20 mouse cellular contexts compared by ENCODE assay signal in the genomic region with DNA sequence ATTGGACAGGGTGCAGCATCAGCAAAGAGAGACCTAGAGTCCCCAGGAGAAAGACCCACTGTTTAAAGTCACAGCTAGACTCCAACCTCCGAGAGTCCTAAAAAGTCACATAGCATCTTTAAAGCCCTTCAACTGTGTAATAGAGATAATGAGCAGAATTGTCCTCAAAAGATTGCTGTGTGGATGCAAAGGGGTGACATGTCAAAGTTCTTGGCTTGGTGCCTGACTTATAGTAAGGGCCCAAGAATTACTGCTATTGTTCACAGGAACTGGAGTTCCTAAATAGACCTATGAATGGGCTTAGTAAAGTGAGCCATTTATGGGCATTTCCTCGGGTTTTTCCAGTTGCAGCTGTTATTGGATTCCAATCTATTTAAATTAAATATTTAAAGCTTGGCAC. TPM values are rescaled to one million over a fixed set of nuclear protein-coding genes. Genes with fewer than 3 reads are reported as not detected.
A peak's percentile ranks its signal among the peaks of the same experiment; 100 is the strongest.
DNase-seq lines count a peak whose midpoint lies in the region; ATAC-seq lines count a peak whose summit lies in the region.
"Had no signal": no experiment of that assay in that cellular context is flagged by ENCODE, and none has a peak within 500 bp of the region (broad histone marks: within the 10 kb centered on the region; RNA-seq: fewer than 3 reads in every experiment).

No protein-coding gene starts in this region.

- H3K4me2 ChIP-seq in hindbrain, embryonic 13.5 days = no peak overlapping the region
- no peak overlapping the region for H3K4me2 ChIP-seq in hindbrain, embryonic 16.5 days (ENCODE audit: low read length)
- H3K4me2 ChIP-seq in midbrain, embryonic 11.5 days = no peak overlapping the region
- no peak overlapping the region for H3K4me2 ChIP-seq in midbrain, embryonic 13.5 days (replicated peaks)
- H3K4me2 ChIP-seq in neural tube, embryonic 15.5 days = no peak overlapping the region
- H3K4me2 ChIP-seq: forebrain, embryonic 12.5 days; heart, embryonic 11.5 days; heart, embryonic 15.5 days; hindbrain, embryonic 15.5 days had no signal

- H3K4me1 ChIP-seq in hindbrain, embryonic 13.5 days (replicated peaks) = peaks cover 68% of the 10 kb centered on the region
- H3K4me1 ChIP-seq in hindbrain, embryonic 16.5 days (ENCODE audit: control insufficient read depth, insufficient read depth, low read depth, low read length) = peaks cover 27% of the 10 kb centered on the region
- no peaks in the 10 kb centered on the region for H3K4me1 ChIP-seq in midbrain, embryonic 11.5 days (ENCODE audit: control insufficient read depth, insufficient read depth, low read length)
- H3K4me1 ChIP-seq in midbrain, embryonic 13.5 days (replicated peaks) = peaks cover 66% of the 10 kb centered on the region
- H3K4me1 ChIP-seq in neural tube, embryonic 15.5 days = peaks cover 66% of the 10 kb centered on the region

- H3K9me3 ChIP-seq in hindbrain, embryonic 13.5 days = no peaks in the 10 kb centered on the region
- no peaks in the 10 kb centered on the region for H3K9me3 ChIP-seq in hindbrain, embryonic 16.5 days (ENCODE audit: control insufficient read depth, low read length)
- H3K9me3 ChIP-seq in midbrain, embryonic 11.5 days (ENCODE audit: control insufficient read depth, low read length) = no peaks in the 10 kb centered on the region
- no peaks in the 10 kb centered on the region for H3K9me3 ChIP-seq in midbrain, embryonic 13.5 days
- no peaks in the 10 kb centered on the region for H3K9me3 ChIP-seq in neural tube, embryonic 15.5 days (replicated peaks)
- H3K9me3 ChIP-seq: forebrain, embryonic 12.5 days; heart, embryonic 15.5 days; hindbrain, embryonic 15.5 days had no signal

- peak overlapping the region; percentile 69; the same call in 1 of the 2 replicates for H3K27ac ChIP-seq in hindbrain, embryonic 13.5 days
- H3K27ac ChIP-seq in hindbrain, embryonic 16.5 days (ENCODE audit: low read depth, low read length) = no peak overlapping the region
- H3K27ac ChIP-seq in midbrain, embryonic 11.5 days (ENCODE audit: low read depth, low read length) = no peak overlapping the region
- no peak overlapping the region for H3K27ac ChIP-seq in midbrain, embryonic 13.5 days
- H3K27ac ChIP-seq in neural tube, embryonic 15.5 days (replicated peaks) = 0 out of 2 replicates have a peak overlapping the region, but pooled peaks have one; percentile 56
- H3K27ac ChIP-seq: forebrain, embryonic 12.5 days; heart, adult 2 months; heart, embryonic 15.5 days; hindbrain, embryonic 15.5 days had no signal

- no peak overlapping the region for H3K9ac ChIP-seq in hindbrain, embryonic 13.5 days
- no peak overlapping the region for H3K9ac ChIP-seq in hindbrain, embryonic 16.5 days (ENCODE audit: low read depth, low read length)
- no peak overlapping the region for H3K9ac ChIP-seq in midbrain, embryonic 11.5 days (ENCODE audit: low read length)
- H3K9ac ChIP-seq in midbrain, embryonic 13.5 days (replicated peaks) = no peak overlapping the region
- H3K9ac ChIP-seq in neural tube, embryonic 15.5 days (replicated peaks) = no peak overlapping the region
- H3K9ac ChIP-seq: forebrain, embryonic 12.5 days; heart, embryonic 15.5 days; hindbrain, embryonic 15.5 days had no signal

- peak; percentile 51 for DNase-seq in midbrain, embryonic 11.5 days (ENCODE audit: low spot score, missing footprints)
- DNase-seq in Muller cell, postnatal 12 days (ENCODE audit: inconsistent ontology term) = peak; percentile 74
- no peak for DNase-seq in testis, postnatal 10 days (ENCODE audit: low spot score)
- DNase-seq: adrenal gland, postnatal 14 days; cerebellum, adult 2 months; cerebellum, postnatal 10 days; gastrocnemius, postnatal 14 days; heart, adult 2 months; heart, postnatal 14 days had no signal

- 39% methylated on average over 2 of the region's 2 CpGs for WGBS in hindbrain, embryonic 13.5 days
- WGBS in hindbrain, embryonic 16.5 days = 48% methylated on average over 2 of the region's 2 CpGs
- 73% methylated on average over 2 of the region's 2 CpGs for WGBS in midbrain, embryonic 11.5 days
- WGBS in midbrain, embryonic 13.5 days = 41% methylated on average over 2 of the region's 2 CpGs
- 18% methylated on average over 2 of the region's 2 CpGs for WGBS in neural tube, embryonic 15.5 days

- no peak overlapping the region for H3K4me3 ChIP-seq in hindbrain, embryonic 13.5 days
- no peak overlapping the region for H3K4me3 ChIP-seq in hindbrain, embryonic 16.5 days (ENCODE audit: low read length)
- H3K4me3 ChIP-seq in midbrain, embryonic 11.5 days (ENCODE audit: low read depth, low read length) = no peak overlapping the region
- no peak overlapping the region for H3K4me3 ChIP-seq in midbrain, embryonic 13.5 days (replicated peaks)
- no peak overlapping the region for H3K4me3 ChIP-seq in neural tube, embryonic 15.5 days (replicated peaks)
- H3K4me3 ChIP-seq: forebrain, embryonic 12.5 days; heart, adult 2 months; heart, embryonic 15.5 days; hindbrain, embryonic 15.5 days had no signal

- no peaks in the 10 kb centered on the region for H3K36me3 ChIP-seq in hindbrain, embryonic 13.5 days
- no peaks in the 10 kb centered on the region for H3K36me3 ChIP-seq in hindbrain, embryonic 16.5 days (ENCODE audit: control insufficient read depth, insufficient read depth, low read length)
- H3K36me3 ChIP-seq in midbrain, embryonic 11.5 days (ENCODE audit: control insufficient read depth, insufficient read depth, low read length) = no peaks in the 10 kb centered on the region
- no peaks in the 10 kb centered on the region for H3K36me3 ChIP-seq in midbrain, embryonic 13.5 days
- H3K36me3 ChIP-seq in neural tube, embryonic 15.5 days = no peaks in the 10 kb centered on the region
- H3K36me3 ChIP-seq: forebrain, embryonic 12.5 days; heart, embryonic 15.5 days; hindbrain, embryonic 15.5 days had no signal

- ATAC-seq in hindbrain, embryonic 13.5 days (ENCODE audit: low FRiP score) = no peak
- no peak for ATAC-seq in hindbrain, embryonic 16.5 days
- no peak for ATAC-seq in midbrain, embryonic 11.5 days (ENCODE audit: low FRiP score)
- ATAC-seq in midbrain, embryonic 13.5 days = no peak
- no peak for ATAC-seq in neural tube, embryonic 15.5 days (ENCODE audit: low FRiP score)
- ATAC-seq: activated CD4-positive, CD25-positive, alpha-beta regulatory T cell, adult 4 months; forebrain, embryonic 16.5 days; Patski had no signal

- no peaks in the 10 kb centered on the region for H3K27me3 ChIP-seq in hindbrain, embryonic 13.5 days
- no peaks in the 10 kb centered on the region for H3K27me3 ChIP-seq in hindbrain, embryonic 16.5 days (replicated peaks; ENCODE audit: control insufficient read depth, insufficient read depth, low read length)
- H3K27me3 ChIP-seq in midbrain, embryonic 11.5 days (ENCODE audit: control insufficient read depth, insufficient read depth, low read length) = no peaks in the 10 kb centered on the region
- no peaks in the 10 kb centered on the region for H3K27me3 ChIP-seq in midbrain, embryonic 13.5 days
- no peaks in the 10 kb centered on the region for H3K27me3 ChIP-seq in neural tube, embryonic 15.5 days (replicated peaks)
- H3K27me3 ChIP-seq: forebrain, embryonic 12.5 days; heart, embryonic 15.5 days; hindbrain, embryonic 15.5 days; Patski had no signal

RNA-seq across cellular contexts. Expression of a gene that starts 54.4 kb away (rescaled TPM):
- 446 and 470 TPM in 2 replicates for polyA plus RNA-seq in hindbrain, embryonic 13.5 days (2015; fragmentation: Nextera tagmentation; extraction: Ambion mirVana)
- polyA plus RNA-seq in hindbrain, embryonic 16.5 days (2015; fragmentation: Nextera tagmentation; extraction: Ambion mirVana) = 450 and 495 TPM in 2 replicates
- 107 and 109 TPM in 2 replicates for polyA plus RNA-seq in midbrain, embryonic 11.5 days (2014; fragmentation: Nextera tagmentation; extraction: Ambion mirVana)
- 432 and 461 TPM in 2 replicates for polyA plus RNA-seq in midbrain, embryonic 13.5 days (2015; fragmentation: Nextera tagmentation; extraction: Ambion mirVana)
- polyA plus RNA-seq in neural tube, embryonic 15.5 days (2015; fragmentation: Nextera tagmentation; extraction: Ambion mirVana) = 387 and 434 TPM in 2 replicates

Comparison
In these comparisons a context has a peak if more than half of its experiments do, and no peak if none do; other contexts are left out.
1. H3K27ac ChIP-seq: peak in hindbrain, embryonic 13.5 days (single experiment) and neural tube, embryonic 15.5 days (single experiment); none in hindbrain, embryonic 16.5 days (single experiment), midbrain, embryonic 11.5 days (single experiment) and midbrain, embryonic 13.5 days (single experiment).